Mouse (Mus musculus) forelimb bud, embryonic 11.5 days (tissue): ENCODE measurements around the gene Rnf224.

ENCODE experiments used
- DNase-seq: peaks from one replicate; pipeline ENCODE4 v3.0.0-alpha.2; 2012; ENCODE audit warnings: low read depth, low spot score

The Rnf224 gene

GRCm38 (mm10) chr2:25227406-25227805 is 9.2 kb downstream of the Rnf224 start:
- no peak for DNase-seq

- no peak for DNase-seq
Measured at GRCm38 (mm10) chr2:25226864-25227263, 9.7 kb downstream of the Rnf224 start.

GRCm38 (mm10) chr2:25225811-25226379 is 10.7 kb downstream of the Rnf224 start:
- DNase-seq, result no peak

GRCm38 (mm10) chr2:25224766-25225752 is 11.5 kb downstream of the Rnf224 start:
- DNase-seq, result peak; percentile 99

- DNase-seq, result no peak
Measured at GRCm38 (mm10) chr2:25224492-25224765, 12.2 kb downstream of the Rnf224 start, which contains the start of gene Tubb4b. TSS of gene Tubb4b (minus strand) at chr2:25224702.

- DNase-seq, result no peak
Measured at GRCm38 (mm10) chr2:25223681-25224491, 12.7 kb downstream of the Rnf224 start.

GRCm38 (mm10) chr2:25221331-25221772 is 15.2 kb downstream of the Rnf224 start:
- DNase-seq, result no peak

- DNase-seq, result no peak
Measured at GRCm38 (mm10) chr2:25218445-25218844, 18.1 kb downstream of the Rnf224 start, which contains the start of gene Fam166a. TSS of gene Fam166a (plus strand) at chr2:25218745.

GRCm38 (mm10) chr2:25217666-25218065 is 18.9 kb downstream of the Rnf224 start:
- DNase-seq, result no peak

GRCm38 (mm10) chr2:25214444-25214843 is 22.1 kb downstream of the Rnf224 start, which contains the start of gene Stpg3:
TSS of gene Stpg3 (minus strand) at chr2:25214637.
- no peak for DNase-seq

GRCm38 (mm10) chr2:25213266-25213865 is 23.2 kb downstream of the Rnf224 start:
- DNase-seq, result no peak

GRCm38 (mm10) chr2:25211121-25211670 is 25.4 kb downstream of the Rnf224 start, which contains the start of gene Nelfb:
TSS of gene Nelfb (minus strand) at chr2:25211489.
- DNase-seq, result peak; percentile 88

- no peak for DNase-seq
Measured at GRCm38 (mm10) chr2:25210686-25211085, 25.9 kb downstream of the Rnf224 start.

GRCm38 (mm10) chr2:25207593-25207992 is 29.0 kb downstream of the Rnf224 start:
- DNase-seq, result no peak

GRCm38 (mm10) chr2:25203631-25204214 is 32.9 kb downstream of the Rnf224 start:
- DNase-seq, result no peak

- no peak for DNase-seq
Measured at GRCm38 (mm10) chr2:25200631-25201030, 36.0 kb downstream of the Rnf224 start.

- DNase-seq, result no peak
Measured at GRCm38 (mm10) chr2:25197946-25198345, 38.6 kb downstream of the Rnf224 start.

GRCm38 (mm10) chr2:25197191-25197590 is 39.4 kb downstream of the Rnf224 start:
- DNase-seq, result no peak

- DNase-seq, result peak; percentile 39
Measured at GRCm38 (mm10) chr2:25196172-25196954, 40.2 kb downstream of the Rnf224 start, which contains the start of gene Tor4a. TSS of gene Tor4a (minus strand) at chr2:25196886.
